Mouse (Mus musculus) MEL (cell line): ENCODE data around the gene Wiz.

Source experiments
- CTCF ChIP-seq, 3 experiments: IDR thresholded peaks in 2 of 3; conservative IDR thresholded peaks in 1 of 3; 2 replicates each; pipeline ENCODE4 v1.5.1; 2011 to 2012; ENCODE audit warnings: low read length in 3 of 3, low read depth in 2 of 3, mild to moderate bottlenecking in 2 of 3, improper control_type of control experiment in 1 of 3, inconsistent platforms in 1 of 3, mixed read lengths in 1 of 3, moderate library complexity in 1 of 3; ENCODE audit not compliant: control insufficient read depth in 1 of 3, insufficient read depth in 1 of 3, poor library complexity in 1 of 3, severe bottlenecking in 1 of 3
- E2F4 ChIP-seq: IDR thresholded peaks from 2 replicates; pipeline ENCODE4 v1.6.1; 2011; ENCODE audit warnings: low read depth, low read length, improper control_type of control experiment, borderline replicate concordance
- EP300 ChIP-seq, 2 experiments: IDR thresholded peaks; 2 replicates each; pipeline ENCODE4 v1.6.1; 2011; ENCODE audit warnings: improper control_type of control experiment in 2 of 2, low read length in 2 of 2, low read depth in 1 of 2, mild to moderate bottlenecking in 1 of 2
- HCFC1 ChIP-seq: IDR thresholded peaks from 2 replicates; pipeline ENCODE4 v1.6.1; 2012; ENCODE audit warnings: low read depth, mild to moderate bottlenecking, inconsistent platforms, low read length, improper control_type of control experiment, moderate library complexity
- MAX ChIP-seq: IDR thresholded peaks from 2 replicates; pipeline ENCODE4 v1.6.1; 2011; ENCODE audit warnings: low read length, improper control_type of control experiment
- MEF2A ChIP-seq: IDR thresholded peaks from 2 replicates; pipeline ENCODE4 v1.6.1; 2014; ENCODE audit warnings: low read depth, mild to moderate bottlenecking, inconsistent platforms, low read length, improper control_type of control experiment; ENCODE audit not compliant: poor library complexity, insufficient replicate concordance, severe bottlenecking; ENCODE audit errors: extremely low read depth
- NRF1 ChIP-seq: IDR thresholded peaks from 2 replicates; pipeline ENCODE4 v1.6.1; 2014; ENCODE audit warnings: low read depth, mild to moderate bottlenecking, inconsistent platforms, low read length, improper control_type of control experiment, moderate library complexity; ENCODE audit not compliant: poor library complexity, insufficient read depth, severe bottlenecking
- POLR2A ChIP-seq, 2 experiments: IDR thresholded peaks; 2 replicates each; pipeline ENCODE4 v1.6.1; 2011 to 2012; ENCODE audit warnings: low read length in 2 of 2, mild to moderate bottlenecking in 2 of 2, control low read depth in 1 of 2, improper control_type of control experiment in 1 of 2, low read depth in 1 of 2, moderate library complexity in 1 of 2; ENCODE audit not compliant: control insufficient read depth in 1 of 2, insufficient read depth in 1 of 2, poor library complexity in 1 of 2
- SIN3A ChIP-seq: IDR thresholded peaks from 2 replicates; pipeline ENCODE4 v1.6.1; 2012; ENCODE audit warnings: low read length, improper control_type of control experiment, inconsistent platforms
- SMC3 ChIP-seq: IDR thresholded peaks from 2 replicates; pipeline ENCODE4 v1.6.1; 2011; ENCODE audit warnings: low read depth, low read length, improper control_type of control experiment
- ZKSCAN1 ChIP-seq: IDR thresholded peaks from 2 replicates; pipeline ENCODE4 v1.6.1; 2012; ENCODE audit warnings: low read depth, mild to moderate bottlenecking, inconsistent platforms, low read length, improper control_type of control experiment, moderate library complexity

DNA sequence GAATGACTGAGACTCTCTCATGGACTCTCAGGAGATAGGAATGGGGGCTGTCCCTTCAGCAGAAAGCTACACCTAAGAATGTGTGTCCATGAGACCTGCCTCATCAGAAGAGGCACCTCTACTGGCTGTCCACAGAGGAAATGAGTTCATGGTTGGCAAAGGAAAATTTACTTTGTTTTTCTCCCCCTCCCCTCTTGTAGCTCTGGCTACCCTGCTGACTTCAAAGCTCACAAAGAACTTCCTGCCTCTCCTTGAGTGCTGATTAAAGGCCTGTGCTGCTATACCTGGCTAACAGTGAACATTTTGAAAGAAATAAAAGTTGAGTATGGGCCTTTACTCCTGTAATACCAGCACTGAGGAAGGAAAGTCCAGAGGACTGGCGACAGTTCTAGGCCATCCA, 48.1 kb downstream of the Wiz start:
- TF ChIP-seq POLR2A (IDR thresholded peaks at IDR 0.05; ENCODE audit: control insufficient read depth in 1 of 2, insufficient read depth in 1 of 2, low read depth in 1 of 2, low read length in 2 of 2, poor library complexity in 1 of 2) (no peak), CTCF (IDR thresholded peaks at IDR 0.05 in 2 of 3, conservative IDR thresholded peaks at IDR 0.05 in 1 of 3; ENCODE audit: control insufficient read depth in 1 of 3, insufficient read depth in 1 of 3, low read depth in 2 of 3, low read length in 3 of 3, poor library complexity in 1 of 3, severe bottlenecking in 1 of 3) (no peak), EP300 (IDR thresholded peaks at IDR 0.05; ENCODE audit: low read depth in 1 of 2, low read length in 2 of 2) (no peak), E2F4 (no peak), SMC3 (no peak), SIN3A (no peak), NRF1 (no peak), HCFC1 (no peak), ZKSCAN1 (no peak), MEF2A (no peak), MAX (no peak)
